Mouse (Mus musculus): Measurements from ENCODE around the gene Dapk2. TPM values are rescaled to one million over a fixed set of nuclear protein-coding genes. Genes with fewer than 3 reads are reported as not detected.

The Dapk2 gene
- total RNA-seq, 4 experiments from 2014 or later, result 0.43 to 1.5 (median 0.69) TPM

- DNase-seq (ENCODE audit: low spot score in 2 of 2), result no peak
These were observed 148.4 kb downstream of the Dapk2 start for GRCm38 (mm10) chr9:66306414-66306813.

DNA sequence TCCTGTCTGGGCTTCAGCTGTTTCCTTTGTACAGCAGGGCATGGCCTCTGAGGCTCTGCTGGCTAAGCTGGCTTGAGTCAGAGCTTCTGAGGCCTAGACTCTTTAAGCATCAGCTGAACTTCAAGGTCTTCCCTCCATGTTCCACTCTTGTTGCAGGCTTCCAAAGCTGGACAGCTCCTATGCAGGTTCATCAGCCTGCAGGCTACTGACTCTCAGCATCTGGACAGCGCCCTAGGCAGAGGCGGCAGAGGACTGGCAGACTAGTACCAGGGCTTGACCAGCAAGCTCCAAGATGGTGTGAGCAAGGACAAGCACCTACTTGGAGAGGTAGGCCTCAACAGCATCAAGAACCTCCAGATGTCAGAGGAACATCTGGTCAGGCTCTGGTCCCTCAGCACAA is 149.3 kb downstream of the Dapk2 start:
- DNase-seq (ENCODE audit: low spot score in 2 of 2), result no peak

DNA sequence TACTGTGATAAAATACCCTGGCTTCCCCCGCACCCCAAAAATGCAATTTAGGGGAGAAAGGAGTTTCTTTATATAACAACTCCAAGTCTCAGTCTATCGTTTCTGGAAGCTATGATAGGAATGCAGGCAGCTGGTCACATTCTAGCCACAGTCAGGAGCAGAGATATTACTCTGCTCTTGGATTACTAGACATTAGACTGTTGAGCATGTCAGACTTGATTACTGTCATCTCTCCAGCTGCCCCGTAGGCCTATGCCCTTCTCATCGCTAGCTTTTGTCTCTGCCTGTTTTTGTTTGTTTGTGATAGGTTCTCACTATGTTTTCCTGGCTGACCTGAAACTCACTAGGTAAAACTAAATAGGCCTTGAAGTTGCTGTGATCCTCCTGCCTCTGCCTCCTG is 150.7 kb downstream of the Dapk2 start:
- no peak for DNase-seq (ENCODE audit: low spot score in 2 of 2)

DNA sequence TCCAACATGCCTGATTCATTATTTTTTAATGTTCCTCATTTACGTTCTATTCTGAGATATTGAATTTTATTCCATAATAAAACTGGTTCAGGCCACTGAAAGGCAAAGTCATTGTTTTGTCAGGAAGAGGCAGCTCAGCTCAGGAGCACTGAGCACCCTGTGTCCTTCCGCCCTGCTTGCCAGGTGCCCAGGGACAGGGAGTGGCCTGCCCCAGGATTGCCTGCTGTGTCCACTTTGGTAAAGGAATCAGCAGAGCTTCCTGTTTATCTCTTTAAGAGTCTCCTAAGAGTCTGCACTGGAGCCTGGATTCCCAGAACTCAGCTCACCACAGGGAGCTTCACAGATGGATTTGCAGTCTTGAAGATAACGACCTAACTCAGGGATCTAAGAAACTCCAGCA is 153.4 kb downstream of the Dapk2 start:
- no peak for DNase-seq (ENCODE audit: low spot score in 2 of 2)

- DNase-seq (ENCODE audit: low spot score in 2 of 2), result no peak
These were observed 158.6 kb downstream of the Dapk2 start for GRCm38 (mm10) chr9:66316603-66317002.

Other genes starting within 250 kb of the Dapk2 start
- 10 to 100 TPM; 35.8 to 46.8 (median 39.0) TPM for gene Trip4, start 249.4 kb upstream of the Dapk2 start, total RNA-seq (2022)
- 10 to 100 TPM; 39.9 to 54.2 (median 46.0) TPM for gene Csnk1g1, start 249.3 kb upstream of the Dapk2 start, total RNA-seq (2022)
- gene Ppib, start 98.0 kb upstream of the Dapk2 start, total RNA-seq (2022), result 100 to 1,000 TPM; 174 to 209 (median 191) TPM
- gene Snx22, start 88.5 kb upstream of the Dapk2 start, total RNA-seq (2022), result 1 to 10 TPM; 5.0 to 8.6 (median 7.5) TPM
- gene Snx1, start 31.6 kb upstream of the Dapk2 start, total RNA-seq (2022), result 10 to 100 TPM; 84.0 to 94.9 (median 90.0) TPM
- gene Ciao2a, start 31.6 kb upstream of the Dapk2 start, total RNA-seq (2022), result 10 to 100 TPM; 24.3 to 30.0 (median 27.0) TPM
- gene Herc1, start 192.2 kb downstream of the Dapk2 start, total RNA-seq (2022), result 100 to 1,000 TPM; 102 to 128 (median 112) TPM